Mouse (Mus musculus): ENCODE data around the gene Casq2.

Casq2 gene

GRCm38 (mm10) chr3:102164911-102165310 lies 78.7 kb downstream of the Casq2 start:
- DNase-seq (ENCODE audit: low spot score): no peak

- DNase-seq (ENCODE audit: low spot score): no peak
These were observed 79.5 kb downstream of the Casq2 start for GRCm38 (mm10) chr3:102165536-102166286.

DNA sequence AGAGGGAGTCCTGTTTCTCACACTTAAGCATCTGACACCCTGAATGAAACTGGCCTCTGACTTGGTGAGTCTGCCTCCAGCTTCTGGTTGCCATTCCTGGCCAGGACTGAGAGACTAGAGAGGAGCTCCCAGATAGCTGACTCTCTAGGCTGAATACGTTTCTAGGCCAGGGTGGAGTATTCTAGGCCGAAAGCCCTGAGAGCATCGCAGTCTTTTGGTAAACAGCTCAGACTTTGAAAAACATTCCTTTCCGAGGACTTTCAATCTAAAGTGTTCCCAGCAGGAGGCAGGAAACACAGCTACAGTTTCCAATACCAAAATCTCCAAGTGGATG lies 80.0 kb downstream of the Casq2 start:
- DNase-seq (ENCODE audit: low spot score): no peak

DNA sequence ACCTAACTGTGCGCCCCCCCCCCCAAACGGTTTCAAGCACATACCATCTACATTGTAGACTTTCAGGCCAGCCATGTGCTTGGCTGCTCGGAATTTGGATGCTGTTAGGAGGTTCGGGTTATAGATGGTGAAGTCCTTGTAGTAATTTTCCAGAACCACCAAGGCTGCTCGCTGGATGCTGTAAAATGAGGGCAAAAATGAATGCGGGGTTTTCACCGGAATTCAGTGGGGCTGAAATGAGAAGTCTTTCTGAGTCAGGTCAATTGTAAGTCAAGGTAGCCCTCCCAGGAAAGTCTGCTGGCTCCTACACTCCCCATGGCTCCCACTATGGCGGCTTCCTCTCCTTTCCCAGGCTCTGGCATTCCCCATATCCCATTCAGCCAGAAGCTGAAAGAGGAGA lies 80.6 kb downstream of the Casq2 start:
- no peak for DNase-seq (ENCODE audit: low spot score)

DNA sequence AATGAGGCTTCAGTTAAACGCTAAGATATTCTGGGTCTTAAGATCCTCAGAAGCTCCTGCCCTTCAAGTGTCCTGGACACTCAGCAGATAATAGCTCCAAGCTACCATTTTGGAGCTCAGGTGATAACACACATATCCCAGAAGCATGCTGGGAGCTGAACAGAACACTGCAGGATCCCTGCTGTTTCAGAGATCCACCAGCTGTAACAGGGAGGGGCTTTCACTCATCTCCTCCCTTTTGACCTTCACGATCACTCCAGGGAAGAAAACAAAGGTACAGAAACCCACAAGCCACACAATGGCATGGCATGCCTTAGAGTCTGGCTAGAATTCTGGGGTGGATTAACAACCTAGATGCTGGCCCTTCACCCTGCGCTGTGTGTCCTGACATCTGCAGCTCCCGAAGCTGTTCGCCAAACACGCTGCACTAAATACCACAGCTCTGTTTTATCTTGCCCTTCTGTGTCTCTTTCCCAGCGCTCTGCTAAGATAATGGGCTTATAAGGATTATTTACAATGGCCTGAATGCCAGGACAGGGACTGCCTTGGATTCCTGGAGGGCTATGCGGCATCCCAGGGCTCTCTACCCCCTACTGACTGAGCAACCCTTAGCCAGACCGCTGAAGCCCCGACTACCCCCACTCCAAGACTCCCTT lies 81.5 kb downstream of the Casq2 start:
- no peak for DNase-seq (ENCODE audit: low spot score)

GRCm38 (mm10) chr3:102169197-102169905 lies 83.1 kb downstream of the Casq2 start:
- DNase-seq (ENCODE audit: low spot score): peak; percentile 88

GRCm38 (mm10) chr3:102174118-102174865 lies 88.1 kb downstream of the Casq2 start:
- no peak for DNase-seq (ENCODE audit: low spot score)

GRCm38 (mm10) chr3:102175701-102176100 lies 89.5 kb downstream of the Casq2 start:
- no peak for DNase-seq (ENCODE audit: low spot score)

- no peak for DNase-seq (ENCODE audit: low spot score)
These were observed 89.9 kb downstream of the Casq2 start for GRCm38 (mm10) chr3:102176116-102176515.

GRCm38 (mm10) chr3:102177837-102178615 lies 91.8 kb downstream of the Casq2 start:
- DNase-seq (ENCODE audit: low spot score): no peak

GRCm38 (mm10) chr3:102179869-102180268 lies 93.7 kb downstream of the Casq2 start:
- no peak for DNase-seq (ENCODE audit: low spot score)

GRCm38 (mm10) chr3:102180746-102181145 lies 94.5 kb downstream of the Casq2 start:
- DNase-seq (ENCODE audit: low spot score): no peak

DNA sequence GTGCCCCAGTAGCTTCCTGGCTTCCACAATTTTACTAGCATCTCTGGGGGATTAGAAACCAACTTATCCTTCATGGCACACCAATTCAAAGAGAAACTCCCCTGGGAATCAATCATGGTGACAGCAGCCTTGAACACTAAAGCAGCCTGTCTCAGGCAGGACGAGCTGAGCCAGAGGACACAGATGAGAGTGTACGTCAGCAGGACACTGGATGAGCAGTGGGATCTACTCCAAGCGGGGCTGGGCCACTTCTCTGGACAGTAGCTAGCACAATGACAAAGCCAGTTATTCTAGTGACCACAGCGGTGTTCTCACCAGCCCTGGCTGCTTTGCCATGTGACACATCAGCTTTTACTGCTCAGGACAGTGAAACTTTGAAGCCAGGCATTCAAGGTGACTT lies 95.0 kb downstream of the Casq2 start:
- no peak for DNase-seq (ENCODE audit: low spot score)

DNA sequence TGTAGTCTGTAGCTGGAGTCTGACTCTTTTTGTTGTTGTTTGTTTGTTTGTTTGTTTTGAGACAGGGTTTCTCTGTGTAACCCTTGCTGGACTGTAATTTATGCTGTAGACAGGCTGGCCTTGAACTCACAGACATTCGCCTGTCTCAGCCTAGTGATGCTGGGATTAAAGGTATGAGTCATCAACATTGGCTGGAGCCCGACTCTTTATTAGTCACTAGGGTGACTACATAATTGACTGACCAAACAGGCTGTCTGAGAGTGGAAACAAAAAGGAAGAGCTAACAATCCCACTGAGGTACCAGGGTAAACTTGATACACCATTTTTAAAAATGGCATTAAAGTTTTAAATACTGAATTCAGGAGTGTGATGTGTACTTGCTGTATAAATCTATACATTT lies 96.4 kb downstream of the Casq2 start:
- DNase-seq (ENCODE audit: low spot score): no peak

DNA sequence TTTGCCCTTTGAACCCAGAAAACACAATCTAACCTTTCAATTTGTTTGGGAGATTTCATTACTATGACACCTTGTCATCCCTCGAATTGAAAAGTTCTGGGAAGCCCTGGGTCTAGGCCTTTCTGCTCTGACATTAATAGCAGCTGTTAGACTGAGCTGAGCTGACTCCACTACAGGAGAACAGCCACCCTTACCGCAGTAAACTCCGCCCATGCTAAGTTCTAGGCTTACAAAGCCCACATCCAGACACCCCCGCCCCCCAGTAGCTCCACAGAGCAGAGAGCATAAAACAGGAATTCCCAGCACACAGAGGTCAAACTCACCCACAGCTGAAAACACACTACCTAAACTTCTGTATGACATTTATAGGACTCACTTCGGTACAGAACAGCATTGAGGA lies 98.5 kb downstream of the Casq2 start:
- no peak for DNase-seq (ENCODE audit: low spot score)

DNA sequence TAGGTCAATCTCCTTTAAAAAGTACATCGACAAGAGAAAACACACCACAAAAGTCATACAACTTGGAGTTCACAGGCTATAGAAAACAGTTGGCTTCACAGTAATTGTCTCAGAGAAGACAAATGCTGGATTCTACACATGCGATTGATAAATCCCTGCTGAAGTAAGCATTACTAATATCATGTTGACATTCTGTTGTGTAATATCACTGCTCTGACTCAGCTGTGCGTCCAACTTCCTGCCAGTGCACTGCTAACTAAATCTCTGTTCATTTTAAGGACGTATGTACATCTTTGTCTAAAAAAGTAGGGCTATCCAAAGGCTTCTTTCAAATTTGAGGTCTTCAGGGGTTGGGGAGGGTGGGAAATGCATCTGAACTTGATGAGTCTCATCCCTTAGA lies 101.2 kb downstream of the Casq2 start:
- no peak for DNase-seq (ENCODE audit: low spot score)

- DNase-seq (ENCODE audit: low spot score): no peak
These were observed 102.8 kb downstream of the Casq2 start for GRCm38 (mm10) chr3:102188972-102189371.

- no peak for DNase-seq (ENCODE audit: low spot score)
These were observed 103.8 kb downstream of the Casq2 start for GRCm38 (mm10) chr3:102190015-102190414.

- DNase-seq (ENCODE audit: low spot score): no peak
These were observed 104.4 kb downstream of the Casq2 start for GRCm38 (mm10) chr3:102190642-102191041.

DNA sequence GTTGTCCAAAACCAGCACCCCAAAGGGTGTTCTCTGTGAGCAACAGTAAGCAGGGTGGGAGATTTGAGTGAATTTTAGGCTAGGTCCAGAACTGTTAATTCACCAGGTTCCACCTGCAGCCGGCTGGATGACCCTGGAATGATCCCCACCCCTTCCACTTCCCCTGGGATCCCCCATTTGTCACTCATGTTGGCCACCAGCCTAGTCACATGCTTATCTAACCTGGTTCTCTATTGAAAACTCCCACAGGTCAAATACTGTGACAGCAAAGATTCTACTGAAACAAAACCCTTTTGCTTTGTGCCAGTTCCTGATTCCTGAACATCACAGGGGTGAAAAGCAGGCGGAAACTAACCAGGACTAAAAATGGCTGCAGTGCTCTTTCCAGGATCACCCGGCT lies 105.4 kb downstream of the Casq2 start:
- DNase-seq (ENCODE audit: low spot score): no peak

GRCm38 (mm10) chr3:102192621-102193020 lies 106.4 kb downstream of the Casq2 start:
- no peak for DNase-seq (ENCODE audit: low spot score)

All from ovary, postnatal 10 days (tissue).